Mouse (Mus musculus) induced T-regulatory cell, adult 2 months (primary cell): Measurements from ENCODE around the gene Ahsg.
A peak's percentile ranks its signal among the peaks of the same experiment; 100 is the strongest.

Source experiments
- DNase-seq: peaks from one replicate; pipeline ENCODE4 v3.0.0-alpha.2; 2012; ENCODE audit warnings: low read depth

Ahsg gene

GRCm38 (mm10) chr16:22888835-22889234, 2.2 kb upstream of the Ahsg start:
- no peak for DNase-seq

GRCm38 (mm10) chr16:22889716-22890115, 1.4 kb upstream of the Ahsg start:
- DNase-seq, result no peak

GRCm38 (mm10) chr16:22891733-22892154, 667 bp downstream of the Ahsg start:
- no peak for DNase-seq

- no peak for DNase-seq
Measured at GRCm38 (mm10) chr16:22894095-22894494, 3.0 kb downstream of the Ahsg start.

- DNase-seq, result no peak
Measured at GRCm38 (mm10) chr16:22896618-22897017, 5.5 kb downstream of the Ahsg start.

GRCm38 (mm10) chr16:22899346-22899745, 8.3 kb downstream of the Ahsg start:
- no peak for DNase-seq

GRCm38 (mm10) chr16:22899866-22900570, 8.9 kb downstream of the Ahsg start:
- no peak for DNase-seq

- no peak for DNase-seq
Measured at GRCm38 (mm10) chr16:22901326-22901725, 10.2 kb downstream of the Ahsg start.

- DNase-seq, result no peak
Measured at GRCm38 (mm10) chr16:22909290-22909689, 18.2 kb downstream of the Ahsg start.

- no peak for DNase-seq
Measured at GRCm38 (mm10) chr16:22911986-22912385, 20.9 kb downstream of the Ahsg start.

- DNase-seq, result no peak
Measured at GRCm38 (mm10) chr16:22912886-22913285, 21.8 kb downstream of the Ahsg start.

GRCm38 (mm10) chr16:22914276-22914675, 23.2 kb downstream of the Ahsg start:
- DNase-seq, result no peak

- DNase-seq, result no peak
Measured at GRCm38 (mm10) chr16:22918034-22918433, 27.0 kb downstream of the Ahsg start, which contains the start of gene Fetub. Gene Fetub (plus strand): TSS chr16:22918334.

- no peak for DNase-seq
Measured at GRCm38 (mm10) chr16:22918664-22919312, 27.7 kb downstream of the Ahsg start.

- peak; percentile 67 for DNase-seq
Measured at GRCm38 (mm10) chr16:22919971-22920854, 29.1 kb downstream of the Ahsg start.

- DNase-seq, result no peak
Measured at GRCm38 (mm10) chr16:22921761-22922160, 30.7 kb downstream of the Ahsg start.

- DNase-seq, result no peak
Measured at GRCm38 (mm10) chr16:22922433-22922832, 31.4 kb downstream of the Ahsg start.

- DNase-seq, result no peak
Measured at GRCm38 (mm10) chr16:22929575-22929974, 38.5 kb downstream of the Ahsg start.

GRCm38 (mm10) chr16:22931431-22932200, 40.5 kb downstream of the Ahsg start:
- no peak for DNase-seq

GRCm38 (mm10) chr16:22937631-22938030, 46.6 kb downstream of the Ahsg start:
- DNase-seq, result no peak

GRCm38 (mm10) chr16:22938541-22938940, 47.5 kb downstream of the Ahsg start:
- no peak for DNase-seq
